Mouse (Mus musculus) E14TG2a.4 (cell line): ENCODE data around the gene Pygo1.
A peak's percentile ranks its signal among the peaks of the same experiment; 100 is the strongest.

ENCODE experiments used
- H3K27me3 ChIP-seq: 2 replicates; pipeline ENCODE4 v1.6.1; 2014; ENCODE audit warnings: low read length, control low read depth; ENCODE audit not compliant: insufficient read depth
- H3K36me3 ChIP-seq: 2 replicates; pipeline ENCODE4 v1.6.1; 2014; ENCODE audit warnings: low read length, control low read depth; ENCODE audit not compliant: insufficient read depth
- H3K4me1 ChIP-seq: replicated peaks from 2 replicates; pipeline ENCODE4 v1.6.1; 2014; ENCODE audit warnings: low read depth, low read length, control low read depth
- H3K4me3 ChIP-seq: replicated peaks from 2 replicates; pipeline ENCODE4 v1.5.1; 2014; ENCODE audit warnings: mild to moderate bottlenecking, low read length
- H3K9me3 ChIP-seq: 2 replicates; pipeline ENCODE4 v1.6.1; 2014; ENCODE audit warnings: low read length, control low read depth
- CTCF ChIP-seq: conservative IDR thresholded peaks from 2 replicates; pipeline ENCODE4 v1.5.1; 2014; ENCODE audit warnings: low read length
- NANOG ChIP-seq: IDR thresholded peaks from 2 replicates; pipeline ENCODE4 v1.6.1; 2014; ENCODE audit warnings: borderline replicate concordance, low read length, mixed read lengths
- POU5F1 ChIP-seq: IDR thresholded peaks from 2 replicates; pipeline ENCODE4 v1.6.1; 2014; ENCODE audit warnings: low read length, borderline replicate concordance

Pygo1 gene

GRCm38 (mm10) chr9:72890499-72891085 lies 34.9 kb upstream of the Pygo1 start:
- H3K27me3 ChIP-seq = no peaks in the 10 kb centered on the region
- no peaks in the 10 kb centered on the region for H3K9me3 ChIP-seq
- H3K4me3 ChIP-seq = no peak overlapping the region
- peaks cover 10% of the 10 kb centered on the region; the same call in 1 of the 2 replicates for H3K36me3 ChIP-seq
- H3K4me1 ChIP-seq = peaks cover 30% of the 10 kb centered on the region
- TF ChIP-seq CTCF = no peak
- TF ChIP-seq POU5F1 = no peak
- no peak for TF ChIP-seq NANOG

- Histone ChIP-seq H3K27me3 (no peaks in the 10 kb centered on the region), H3K9me3 (no peaks in the 10 kb centered on the region)
- no peak for TF ChIP-seq POU5F1
- no peak for TF ChIP-seq CTCF
- TF ChIP-seq NANOG = no peak
These were observed 32.7 kb upstream of the Pygo1 start for GRCm38 (mm10) chr9:72892761-72893160.

DNA sequence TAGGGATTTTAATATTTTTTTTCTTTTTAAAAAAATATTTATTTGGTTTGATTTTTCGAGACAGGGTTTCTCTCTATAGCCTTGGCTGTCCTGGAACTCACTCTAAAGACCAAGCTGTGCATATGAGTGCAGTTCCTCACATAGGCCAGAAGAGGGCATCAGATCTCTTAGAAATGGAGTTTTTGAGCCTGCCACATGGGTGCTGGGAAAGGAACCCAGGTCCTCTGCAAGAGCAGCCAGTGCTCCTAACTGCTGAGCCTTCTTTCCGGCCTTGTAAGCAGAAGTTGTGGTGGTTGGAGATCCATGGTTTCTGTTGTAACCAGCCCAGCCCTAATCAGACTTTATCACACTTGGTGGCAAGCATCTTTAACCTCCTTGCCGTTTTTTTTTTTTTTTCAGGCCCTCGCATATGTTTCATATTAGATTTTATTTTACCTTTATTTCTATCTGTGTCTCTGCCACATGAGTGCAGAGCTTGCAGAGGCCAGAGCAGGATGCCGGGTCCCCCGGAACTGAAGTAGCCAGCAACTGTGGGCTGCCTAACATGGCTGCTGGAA lies 30.6 kb upstream of the Pygo1 start:
- H3K4me1 ChIP-seq = peaks cover 19% of the 10 kb centered on the region
- TF ChIP-seq POU5F1 (no peak), NANOG (no peak), CTCF (peak; percentile 57)
- no peak overlapping the region for H3K4me3 ChIP-seq
- peaks cover 10% of the 10 kb centered on the region; the same call in 1 of the 2 replicates for H3K36me3 ChIP-seq
- no peaks in the 10 kb centered on the region for H3K9me3 ChIP-seq
- no peaks in the 10 kb centered on the region for H3K27me3 ChIP-seq

More at GRCm38 (mm10) chr9:72892761-72893160, 32.7 kb upstream of the Pygo1 start:
- Histone ChIP-seq H3K4me1 (peaks cover 23% of the 10 kb centered on the region), H3K36me3 (peaks cover 10% of the 10 kb centered on the region; the same call in 1 of the 2 replicates), H3K4me3 (no peak overlapping the region)

- peaks cover 3% of the 10 kb centered on the region for H3K36me3 ChIP-seq
These were observed 23.4 kb upstream of the Pygo1 start for GRCm38 (mm10) chr9:72902057-72902456.

GRCm38 (mm10) chr9:72902611-72903010 lies 22.8 kb upstream of the Pygo1 start:
- TF ChIP-seq NANOG (no peak), CTCF (no peak), POU5F1 (no peak)
- peaks cover 17% of the 10 kb centered on the region for H3K4me1 ChIP-seq
- no peaks in the 10 kb centered on the region for H3K9me3 ChIP-seq
- H3K27me3 ChIP-seq = no peaks in the 10 kb centered on the region
- H3K36me3 ChIP-seq = peaks cover 5% of the 10 kb centered on the region
- no peak overlapping the region for H3K4me3 ChIP-seq

More at GRCm38 (mm10) chr9:72902057-72902456, 23.4 kb upstream of the Pygo1 start:
- no peaks in the 10 kb centered on the region for H3K9me3 ChIP-seq
- H3K4me3 ChIP-seq = no peak overlapping the region
- TF ChIP-seq POU5F1 (no peak), CTCF (no peak), NANOG (no peak)
- peaks cover 11% of the 10 kb centered on the region for H3K4me1 ChIP-seq
- H3K27me3 ChIP-seq = no peaks in the 10 kb centered on the region

DNA sequence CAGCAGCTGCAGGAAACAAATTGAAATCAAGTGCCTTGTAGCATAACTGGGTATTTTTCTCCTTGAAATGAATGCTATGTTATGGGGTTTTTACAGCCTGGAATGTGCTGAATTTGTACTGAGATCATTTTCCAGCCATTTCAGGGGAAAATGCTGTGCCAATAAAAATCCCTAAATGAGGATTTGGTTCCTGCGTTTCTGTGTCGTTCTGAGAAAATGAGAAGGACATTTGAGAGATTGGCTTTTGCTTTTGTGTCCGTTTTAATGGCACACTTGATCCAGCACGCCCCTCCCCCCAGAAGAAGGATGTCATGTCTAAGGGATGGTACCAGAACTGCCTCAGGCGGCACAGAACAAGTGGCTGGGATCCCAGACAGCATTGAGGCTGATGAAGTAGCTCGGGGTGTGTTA lies 18.7 kb upstream of the Pygo1 start:
- Histone ChIP-seq H3K4me1 (peaks cover 30% of the 10 kb centered on the region), H3K27me3 (no peaks in the 10 kb centered on the region), H3K9me3 (no peaks in the 10 kb centered on the region), H3K36me3 (peaks cover 14% of the 10 kb centered on the region), H3K4me3 (no peak overlapping the region)
- TF ChIP-seq POU5F1 (no peak), NANOG (no peak)

GRCm38 (mm10) chr9:72911381-72911780 lies 14.1 kb upstream of the Pygo1 start:
- Histone ChIP-seq H3K36me3 (peaks cover 10% of the 10 kb centered on the region), H3K27me3 (peaks cover 7% of the 10 kb centered on the region), H3K4me3 (peak overlapping the region; percentile 65), H3K9me3 (no peaks in the 10 kb centered on the region), H3K4me1 (peaks cover 49% of the 10 kb centered on the region)
- TF ChIP-seq CTCF (peak; percentile 22; the same call in 1 of the 2 replicates), POU5F1 (no peak)

- no peak for TF ChIP-seq POU5F1
- no peak for TF ChIP-seq CTCF
- no peak for TF ChIP-seq NANOG
- peaks cover 7% of the 10 kb centered on the region for H3K27me3 ChIP-seq
These were observed 11.9 kb upstream of the Pygo1 start for GRCm38 (mm10) chr9:72913551-72913950.

DNA sequence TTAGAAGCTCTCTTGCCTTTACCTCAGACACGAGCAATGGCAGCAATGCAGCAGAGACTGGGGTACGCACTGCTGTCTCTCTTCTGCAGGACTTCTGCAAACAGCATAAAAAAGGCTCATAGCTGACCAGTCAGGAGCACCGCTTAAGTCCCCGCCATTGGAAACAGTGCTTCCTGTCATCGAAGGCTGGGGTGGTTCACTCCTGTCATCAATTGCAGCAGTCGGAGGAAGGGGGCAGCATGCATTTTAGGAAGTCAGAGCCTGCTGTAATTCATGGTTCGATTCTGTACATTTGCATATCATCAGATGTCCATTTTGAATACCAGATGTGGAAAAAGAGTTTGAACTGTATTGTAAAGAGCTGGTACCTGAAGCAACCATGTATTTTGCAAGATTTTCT lies 9.7 kb upstream of the Pygo1 start:
- Histone ChIP-seq H3K27me3 (peaks cover 7% of the 10 kb centered on the region), H3K36me3 (no peaks in the 10 kb centered on the region), H3K4me3 (no peak overlapping the region), H3K9me3 (peaks cover 6% of the 10 kb centered on the region), H3K4me1 (peaks cover 32% of the 10 kb centered on the region)
- TF ChIP-seq POU5F1 (no peak), NANOG (no peak), CTCF (no peak)

More at GRCm38 (mm10) chr9:72913551-72913950, 11.9 kb upstream of the Pygo1 start:
- Histone ChIP-seq H3K4me1 (peaks cover 33% of the 10 kb centered on the region), H3K4me3 (peak overlapping the region; percentile 21; the same call in 1 of the 2 replicates), H3K36me3 (peaks cover 3% of the 10 kb centered on the region; the same call in 1 of the 2 replicates), H3K9me3 (no peaks in the 10 kb centered on the region)
